Mouse (Mus musculus): ENCODE results near the gene Lgals4. TPM values are rescaled to one million over a fixed set of nuclear protein-coding genes. Genes with fewer than 3 reads are reported as not detected.
A peak's percentile ranks its signal among the peaks of the same experiment; 100 is the strongest.
"Not testable (repeated sequence)": the region's sequence is repeated elsewhere in the genome, so short reads cannot be mapped to it uniquely, and the experiment has no call there.

Gene Lgals4
- polyA plus RNA-seq, 1 experiment from 2014 or later = 3.4 TPM

DNA sequence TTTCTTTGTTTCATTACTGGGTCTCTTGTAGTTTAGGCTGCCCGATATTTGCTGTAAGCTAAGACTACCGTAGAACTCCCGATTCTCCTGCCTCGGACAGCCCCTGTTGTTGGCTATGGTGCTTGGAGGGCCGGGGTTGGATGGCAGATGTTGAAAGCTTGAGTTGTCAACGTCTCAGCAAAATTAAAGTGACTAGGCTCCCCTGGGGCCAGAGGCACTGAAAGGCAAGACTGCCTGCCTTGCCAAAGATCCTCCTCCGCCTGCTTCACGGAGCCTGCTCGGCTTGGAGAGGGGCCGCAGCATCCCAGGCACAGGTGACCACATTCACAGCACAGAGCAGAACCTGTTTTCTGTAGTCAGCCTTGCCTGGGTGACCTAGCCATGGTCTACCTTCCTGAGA, 46.9 kb downstream of the Lgals4 start:
- WGBS = 73% methylated on average over 10 of the region's 10 CpGs
- H3K36me3 ChIP-seq (ENCODE audit: control insufficient read depth, insufficient read depth, low read length) = no peaks in the 10 kb centered on the region
- ATAC-seq (ENCODE audit: low read depth) = no peak
- H3K9me3 ChIP-seq (ENCODE audit: control insufficient read depth, low read length) = no peaks in the 10 kb centered on the region
- H3K4me3 ChIP-seq (ENCODE audit: low read depth, low read length) = no peak overlapping the region
- H3K9ac ChIP-seq (replicated peaks; ENCODE audit: low read depth, low read length) = no peak overlapping the region
- H3K27me3 ChIP-seq (ENCODE audit: control insufficient read depth, insufficient read depth, low read length) = no peaks in the 10 kb centered on the region
- no peak overlapping the region for H3K27ac ChIP-seq (ENCODE audit: low read depth, low read length)
- no peaks in the 10 kb centered on the region for H3K4me1 ChIP-seq (ENCODE audit: control insufficient read depth, insufficient read depth, low read length)
- H3K4me2 ChIP-seq (ENCODE audit: low read depth, low read length) = no peak overlapping the region

DNA sequence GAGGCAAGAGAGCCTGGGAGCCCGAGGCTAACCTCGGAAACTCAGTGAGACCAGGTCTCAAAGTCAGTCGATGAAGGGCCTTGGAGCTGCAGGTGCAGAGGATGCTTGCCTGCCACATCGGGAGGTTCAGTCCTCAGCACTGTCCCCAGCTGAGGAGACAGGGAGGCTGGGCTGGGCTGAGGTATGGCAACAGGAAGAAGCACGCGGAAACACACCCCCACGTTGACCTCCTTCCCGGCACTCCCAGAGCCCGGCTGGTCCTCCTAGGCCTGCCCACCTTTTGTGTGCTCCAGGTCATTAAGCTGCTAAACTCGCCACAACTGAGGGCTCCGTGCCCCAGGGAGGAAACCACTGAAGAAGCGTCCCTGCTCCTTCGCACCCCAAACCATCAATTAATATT, 47.5 kb downstream of the Lgals4 start, which contains the start of gene Capn12:
Gene Capn12 (plus strand): TSS at position 224 of the 400 bp plus-strand sequence.
- H3K4me2 ChIP-seq (ENCODE audit: low read depth, low read length) = no peak within 1 kb of the TSS
- H3K9ac ChIP-seq (replicated peaks; ENCODE audit: low read depth, low read length) = no peak within 1 kb of the TSS
- H3K9me3 ChIP-seq (ENCODE audit: control insufficient read depth, low read length) = no peaks in the 10 kb centered on the region
- WGBS = 28% methylated on average over 13 of the region's 13 CpGs
- H3K27me3 ChIP-seq (ENCODE audit: control insufficient read depth, insufficient read depth, low read length) = no peaks in the 10 kb centered on the region
- no peaks in the 10 kb centered on the region for H3K36me3 ChIP-seq (ENCODE audit: control insufficient read depth, insufficient read depth, low read length)
- no peak within 1 kb of the TSS for H3K4me3 ChIP-seq (ENCODE audit: low read depth, low read length)
- no peaks in the 10 kb centered on the region for H3K4me1 ChIP-seq (ENCODE audit: control insufficient read depth, insufficient read depth, low read length)
- H3K27ac ChIP-seq (ENCODE audit: low read depth, low read length) = no peak within 1 kb of the TSS
- ATAC-seq (ENCODE audit: low read depth) = no peak

DNA sequence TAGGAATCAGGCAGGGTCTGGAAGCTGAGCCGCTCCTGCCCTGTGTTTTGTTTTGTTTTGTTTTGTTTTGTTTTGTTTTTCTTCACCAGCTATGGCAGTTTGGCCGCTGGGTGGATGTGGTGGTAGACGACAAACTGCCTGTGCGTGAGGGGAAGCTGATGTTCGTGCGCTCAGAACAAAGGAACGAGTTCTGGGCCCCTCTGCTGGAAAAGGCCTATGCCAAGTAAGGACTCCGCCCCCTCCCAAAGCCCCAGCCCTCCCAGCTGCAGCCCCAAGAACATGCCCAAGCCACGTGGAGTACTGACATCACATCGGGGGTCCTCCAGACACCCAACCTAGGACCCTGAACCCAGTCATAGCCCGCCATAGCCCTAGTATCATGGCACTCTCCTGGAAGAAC, 49.4 kb downstream of the Lgals4 start:
- no peak for ATAC-seq (ENCODE audit: low read depth)
- WGBS = 81% methylated on average over 11 of the region's 11 CpGs
- H3K27ac ChIP-seq (ENCODE audit: low read depth, low read length) = no peak overlapping the region

DNA sequence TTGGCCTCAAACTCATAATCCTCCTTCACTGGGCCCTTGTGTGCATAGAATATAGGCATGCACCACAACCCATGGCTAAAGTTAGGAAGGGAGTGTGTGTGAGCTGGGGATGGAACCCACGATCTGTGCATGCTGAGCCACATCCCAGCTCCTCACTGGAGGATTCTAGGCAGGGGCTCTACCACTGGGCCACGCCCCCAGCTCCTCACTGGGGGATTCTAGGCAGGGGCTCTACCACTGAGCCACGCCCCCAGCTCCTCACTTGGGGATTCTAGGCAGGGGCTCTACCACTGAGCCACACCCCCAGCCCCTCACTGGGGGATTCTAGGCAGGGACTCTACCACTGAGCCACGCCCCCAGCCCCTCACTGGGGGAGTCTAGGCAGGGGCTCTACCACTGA, 50.0 kb downstream of the Lgals4 start:
- not testable (repeated sequence) for H3K4me2 ChIP-seq (ENCODE audit: low read depth, low read length); H3K9ac ChIP-seq (replicated peaks; ENCODE audit: low read depth, low read length); H3K27ac ChIP-seq (ENCODE audit: low read depth, low read length); H3K4me1 ChIP-seq (ENCODE audit: control insufficient read depth, insufficient read depth, low read length); H3K9me3 ChIP-seq (ENCODE audit: control insufficient read depth, low read length); ATAC-seq (ENCODE audit: low read depth); H3K36me3 ChIP-seq (ENCODE audit: control insufficient read depth, insufficient read depth, low read length); H3K4me3 ChIP-seq (ENCODE audit: low read depth, low read length)
- peaks cover 10% of the 10 kb centered on the region for H3K27me3 ChIP-seq (ENCODE audit: control insufficient read depth, insufficient read depth, low read length)
- 93% methylated on average over 4 of the region's 4 CpGs for WGBS

More for the DNA sequence above, 49.4 kb downstream of the Lgals4 start:
- Histone ChIP-seq H3K4me2 (ENCODE audit: low read depth, low read length) (no peak overlapping the region), H3K4me1 (ENCODE audit: control insufficient read depth, insufficient read depth, low read length) (no peaks in the 10 kb centered on the region), H3K9me3 (ENCODE audit: control insufficient read depth, low read length) (no peaks in the 10 kb centered on the region), H3K27me3 (ENCODE audit: control insufficient read depth, insufficient read depth, low read length) (peaks cover 7% of the 10 kb centered on the region; the same call in 1 of the 2 replicates), H3K36me3 (ENCODE audit: control insufficient read depth, insufficient read depth, low read length) (no peaks in the 10 kb centered on the region), H3K4me3 (ENCODE audit: low read depth, low read length) (no peak overlapping the region), H3K9ac (replicated peaks; ENCODE audit: low read depth, low read length) (no peak overlapping the region)

DNA sequence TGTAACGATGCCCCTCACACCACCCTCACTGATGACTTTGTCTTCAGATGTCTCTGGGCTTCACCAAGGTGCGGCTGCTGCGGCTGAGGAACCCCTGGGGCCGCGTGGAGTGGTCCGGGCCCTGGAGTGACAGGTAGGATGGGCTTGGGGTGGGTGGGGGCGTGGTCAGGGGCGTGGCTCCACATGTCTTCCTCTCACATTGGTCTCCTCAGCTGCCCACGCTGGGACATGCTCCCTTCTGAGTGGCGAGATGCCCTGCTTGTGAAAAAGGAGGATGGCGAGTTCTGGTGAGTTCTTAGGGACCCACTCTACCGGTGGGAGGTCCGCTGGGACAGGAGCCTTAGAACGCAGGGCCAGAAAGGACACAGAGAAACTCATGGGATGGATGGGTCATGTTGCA, 52.8 kb downstream of the Lgals4 start:
- no peaks in the 10 kb centered on the region for H3K9me3 ChIP-seq (ENCODE audit: control insufficient read depth, low read length)
- 0 out of 2 replicates have a peak, but pooled peaks cover 6% of the 10 kb centered on the region for H3K36me3 ChIP-seq (ENCODE audit: control insufficient read depth, insufficient read depth, low read length)
- peaks cover 22% of the 10 kb centered on the region for H3K27me3 ChIP-seq (ENCODE audit: control insufficient read depth, insufficient read depth, low read length)
- no peak for ATAC-seq (ENCODE audit: low read depth)
- no peaks in the 10 kb centered on the region for H3K4me1 ChIP-seq (ENCODE audit: control insufficient read depth, insufficient read depth, low read length)
- 28% methylated on average over 14 of the region's 14 CpGs for WGBS
- no peak overlapping the region for H3K4me2 ChIP-seq (ENCODE audit: low read depth, low read length)
- no peak overlapping the region for H3K9ac ChIP-seq (replicated peaks; ENCODE audit: low read depth, low read length)
- no peak overlapping the region for H3K27ac ChIP-seq (ENCODE audit: low read depth, low read length)
- no peak overlapping the region for H3K4me3 ChIP-seq (ENCODE audit: low read depth, low read length)

DNA sequence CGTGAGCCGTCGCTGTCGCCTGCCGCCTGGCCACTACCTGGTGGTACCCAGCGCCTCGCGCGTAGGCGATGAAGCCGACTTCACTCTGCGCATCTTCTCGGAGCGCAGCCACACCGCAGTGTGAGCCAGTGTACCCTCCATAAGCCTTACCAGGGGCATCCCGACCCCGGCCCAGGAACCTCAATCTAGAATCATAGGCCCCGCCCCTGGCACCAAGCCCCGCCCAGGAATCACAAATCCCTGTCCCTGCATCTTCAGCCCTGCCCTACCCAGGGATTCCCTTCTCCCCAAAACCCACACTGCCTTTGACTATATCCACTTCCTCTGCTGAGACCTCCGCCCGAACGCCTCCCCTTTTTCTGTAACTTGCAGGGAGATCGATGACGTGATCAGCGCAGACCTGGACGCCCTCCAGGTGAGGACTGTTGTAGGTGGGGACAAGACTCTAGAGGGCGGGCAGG, 55.1 kb downstream of the Lgals4 start:
- no peak overlapping the region for H3K27ac ChIP-seq (ENCODE audit: low read depth, low read length)
- 2% methylated on average over 27 of the region's 27 CpGs for WGBS
- peak overlapping the region; percentile 24 for H3K4me3 ChIP-seq (ENCODE audit: low read depth, low read length)
- H3K27me3 ChIP-seq (ENCODE audit: control insufficient read depth, insufficient read depth, low read length) = peaks cover 22% of the 10 kb centered on the region
- no peaks in the 10 kb centered on the region for H3K9me3 ChIP-seq (ENCODE audit: control insufficient read depth, low read length)
- H3K4me1 ChIP-seq (ENCODE audit: control insufficient read depth, insufficient read depth, low read length) = no peaks in the 10 kb centered on the region
- peaks cover 24% of the 10 kb centered on the region for H3K36me3 ChIP-seq (ENCODE audit: control insufficient read depth, insufficient read depth, low read length)
- 0 out of 2 replicates have a peak overlapping the region, but pooled peaks have one; percentile 12 for H3K9ac ChIP-seq (replicated peaks; ENCODE audit: low read depth, low read length)
- ATAC-seq (ENCODE audit: low read depth) = peak; percentile 61; the same call in 1 of the 2 replicates
- peak overlapping the region; percentile 42 for H3K4me2 ChIP-seq (ENCODE audit: low read depth, low read length)

Other genes with a start within 250 kb of the Lgals4 start
- 24.3 and 25.1 TPM in 2 replicates for gene Samd4b, start 235.7 kb upstream of the Lgals4 start, polyA plus RNA-seq (2014; fragmentation: Nextera tagmentation; extraction: Ambion mirVana)
- gene Pak4, start 235.7 kb upstream of the Lgals4 start, polyA plus RNA-seq (2014; fragmentation: Nextera tagmentation; extraction: Ambion mirVana) = 10.6 and 15.5 TPM in 2 replicates
- 0.19 TPM in 1 of 2 replicates, not detected in the other for gene Acp7, start 202.5 kb upstream of the Lgals4 start, polyA plus RNA-seq (2014; fragmentation: Nextera tagmentation; extraction: Ambion mirVana)
- 6.7 and 11.8 TPM in 2 replicates for gene Fbxo27, start 141.0 kb upstream of the Lgals4 start, polyA plus RNA-seq (2014; fragmentation: Nextera tagmentation; extraction: Ambion mirVana)
- gene Fbxo17, start 117.0 kb upstream of the Lgals4 start, polyA plus RNA-seq (2014; fragmentation: Nextera tagmentation; extraction: Ambion mirVana) = 2.4 TPM in 2 replicates
- gene Mrps12, start 92.0 kb upstream of the Lgals4 start, polyA plus RNA-seq (2014; fragmentation: Nextera tagmentation; extraction: Ambion mirVana) = 109 and 126 TPM in 2 replicates
- 19.3 and 19.9 TPM in 2 replicates for gene Sars2, start 91.9 kb upstream of the Lgals4 start, polyA plus RNA-seq (2014; fragmentation: Nextera tagmentation; extraction: Ambion mirVana)
- gene Ccer2, start 77.7 kb upstream of the Lgals4 start, polyA plus RNA-seq (2014; fragmentation: Nextera tagmentation; extraction: Ambion mirVana) = 0.79 and 0.81 TPM in 2 replicates
- gene Sirt2, start 67.1 kb upstream of the Lgals4 start, polyA plus RNA-seq (2014; fragmentation: Nextera tagmentation; extraction: Ambion mirVana) = 97.2 and 110 TPM in 2 replicates
- gene Nfkbib, start 66.3 kb upstream of the Lgals4 start, polyA plus RNA-seq (2014; fragmentation: Nextera tagmentation; extraction: Ambion mirVana) = 67.0 and 77.8 TPM in 2 replicates
- gene Rinl, start 44.9 kb upstream of the Lgals4 start, polyA plus RNA-seq (2014; fragmentation: Nextera tagmentation; extraction: Ambion mirVana) = 1.6 TPM in 2 replicates
- 158 and 160 TPM in 2 replicates for gene Hnrnpl, start 25.3 kb upstream of the Lgals4 start, polyA plus RNA-seq (2014; fragmentation: Nextera tagmentation; extraction: Ambion mirVana)
- 74.5 and 94.4 TPM in 2 replicates for gene Ech1, start 8.6 kb upstream of the Lgals4 start, polyA plus RNA-seq (2014; fragmentation: Nextera tagmentation; extraction: Ambion mirVana)
- 1.8 and 2.6 TPM in 2 replicates for gene Lgals7, start 30.0 kb downstream of the Lgals4 start, polyA plus RNA-seq (2014; fragmentation: Nextera tagmentation; extraction: Ambion mirVana)
- 0.46 and 0.90 TPM in 2 replicates for gene Capn12, start 47.6 kb downstream of the Lgals4 start, polyA plus RNA-seq (2014; fragmentation: Nextera tagmentation; extraction: Ambion mirVana)
- 109 and 143 TPM in 2 replicates for gene Actn4, start 128.5 kb downstream of the Lgals4 start, polyA plus RNA-seq (2014; fragmentation: Nextera tagmentation; extraction: Ambion mirVana)
- 316 and 346 TPM in 2 replicates for gene Eif3k, start 148.0 kb downstream of the Lgals4 start, polyA plus RNA-seq (2014; fragmentation: Nextera tagmentation; extraction: Ambion mirVana)
- gene Map4k1, start 148.2 kb downstream of the Lgals4 start, polyA plus RNA-seq (2014; fragmentation: Nextera tagmentation; extraction: Ambion mirVana) = 7.3 and 7.8 TPM in 2 replicates